Comparison of ENCODE assay signal across 7 mouse cellular contexts in the genomic region with DNA sequence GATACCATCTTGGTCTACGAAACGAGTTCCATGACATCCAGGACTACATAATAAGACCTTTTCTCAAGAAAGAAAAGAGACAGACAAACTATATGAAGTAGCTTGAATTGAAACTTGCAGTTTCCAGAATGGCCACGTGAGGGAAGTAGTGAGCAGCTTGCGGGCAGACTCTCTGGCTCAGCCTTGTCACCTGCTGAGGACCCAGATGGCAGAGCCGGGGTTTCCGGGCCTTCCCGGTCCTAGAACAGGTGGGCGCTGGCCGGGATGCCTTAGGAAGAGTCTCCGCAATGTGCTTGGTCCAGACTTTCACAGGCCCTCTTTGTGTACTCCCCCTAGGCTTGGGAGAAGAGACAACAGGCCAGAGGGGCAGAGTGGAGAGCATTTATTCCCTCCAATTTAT. TPM values are rescaled to one million over a fixed set of nuclear protein-coding genes. Genes with fewer than 3 reads are reported as not detected.
A peak's percentile ranks its signal among the peaks of the same experiment; 100 is the strongest.
DNase-seq lines count a peak whose midpoint lies in the region; ATAC-seq and TF ChIP-seq lines count a peak whose summit lies in the region.

No protein-coding gene starts in this region.

- peak; percentile 96 for TF ChIP-seq CTCF in E14TG2a.4 (conservative IDR thresholded peaks at IDR 0.05; ENCODE audit: low read length)
- peak; percentile 83 for TF ChIP-seq CTCF in heart, postnatal 0 days (IDR thresholded peaks at IDR 0.05; ENCODE audit: low read depth)
- peak; percentile 97 for TF ChIP-seq CTCF in layer of hippocampus, adult 2 months (conservative IDR thresholded peaks at IDR 0.05)

- ATAC-seq in activated CD4-positive, CD25-positive, alpha-beta regulatory T cell, adult 4 months: peak; percentile 66
- ATAC-seq in common myeloid progenitor, adult 5-6 weeks (replicated peaks; ENCODE audit: low read depth, poor library complexity, severe bottlenecking): peak; percentile 74
- peak; percentile 36; the same call in 1 of the 2 replicates for ATAC-seq in heart, postnatal 0 days (ENCODE audit: insufficient read depth, low read depth)

- no peaks in the 10 kb centered on the region for H3K36me3 ChIP-seq in E14TG2a.4 (ENCODE audit: insufficient read depth, low read length)
- H3K36me3 ChIP-seq in heart, postnatal 0 days (replicated peaks; ENCODE audit: control insufficient read depth, insufficient read depth, low read length): no peaks in the 10 kb centered on the region

- peaks cover 38% of the 10 kb centered on the region for H3K27me3 ChIP-seq in E14TG2a.4 (ENCODE audit: insufficient read depth, low read length)
- H3K27me3 ChIP-seq in heart, postnatal 0 days (ENCODE audit: control insufficient read depth, insufficient read depth, low read length): peaks cover 35% of the 10 kb centered on the region

- no peak for DNase-seq in heart, postnatal 0 days (ENCODE audit: low spot score)
- peak; percentile 30 to 77 for DNase-seq in layer of hippocampus, adult 2 months (ENCODE audit: low spot score in 2 of 2)
- DNase-seq in mesoderm, embryonic 11.5 days (ENCODE audit: low read depth, low spot score): peak; percentile 78
- DNase-seq in skeletal muscle tissue, adult 2 months (ENCODE audit: low read depth, low spot score): peak; percentile 23

- H3K9ac ChIP-seq in heart, postnatal 0 days (replicated peaks; ENCODE audit: low read depth, low read length): no peak overlapping the region

- TF ChIP-seq EP300 in heart, postnatal 0 days (IDR thresholded peaks at IDR 0.05; ENCODE audit: low read depth): no peak

- H3K4me1 ChIP-seq in E14TG2a.4 (replicated peaks; ENCODE audit: low read depth, low read length): peaks cover 11% of the 10 kb centered on the region
- H3K4me1 ChIP-seq in heart, postnatal 0 days (ENCODE audit: control insufficient read depth, insufficient read depth): 0 out of 2 replicates have a peak, but pooled peaks cover 5% of the 10 kb centered on the region

- H3K9me3 ChIP-seq in E14TG2a.4 (ENCODE audit: low read length): no peaks in the 10 kb centered on the region
- peaks cover 6% of the 10 kb centered on the region; the same call in 1 of the 2 replicates for H3K9me3 ChIP-seq in heart, postnatal 0 days (replicated peaks; ENCODE audit: control insufficient read depth, low read length)

- H3K4me3 ChIP-seq in E14TG2a.4 (replicated peaks; ENCODE audit: low read length): no peak overlapping the region
- H3K4me3 ChIP-seq in heart, postnatal 0 days (ENCODE audit: low read depth, low read length): no peak overlapping the region
- H3K4me3 ChIP-seq in layer of hippocampus, adult 2 months: no peak overlapping the region

- no peak overlapping the region for H3K4me2 ChIP-seq in heart, postnatal 0 days (ENCODE audit: low read depth, low read length)

- H3K27ac ChIP-seq in heart, postnatal 0 days (ENCODE audit: low read depth): no peak overlapping the region
- H3K27ac ChIP-seq in layer of hippocampus, adult 2 months: no peak overlapping the region

- 3% methylated on average over 10 of the region's 10 CpGs for WGBS in heart, postnatal 0 days

RNA-seq across cellular contexts. Expression of a gene that starts 3.7 kb away (rescaled TPM):
- polyA plus RNA-seq in activated CD4-positive, CD25-positive, alpha-beta regulatory T cell, adult 4 months (2017; shearing (Covaris generic)): under 1 TPM; 0.68 to 0.99 TPM
- total RNA-seq in common myeloid progenitor, adult 5-6 weeks (2017): 0.05 and 0.19 TPM in 2 replicates
- 0.04 TPM in 2 replicates for total RNA-seq in heart, postnatal 0 days (2014; rRNA removed; ENCODE audit: low replicate concordance)
- polyA plus RNA-seq in heart, postnatal 0 days (2015; fragmentation: Nextera tagmentation; extraction: Ambion mirVana): 0.05 and 0.10 TPM in 2 replicates
- 10 to 100 TPM; 25.9 to 30.0 TPM for total RNA-seq in layer of hippocampus, adult 2 months (2021)

RNA-seq across cellular contexts. Expression of a gene that starts 19.6 kb away (rescaled TPM):
- polyA plus RNA-seq in activated CD4-positive, CD25-positive, alpha-beta regulatory T cell, adult 4 months (2017; shearing (Covaris generic)): 10 to 100 TPM; 55.0 to 70.3 TPM
- total RNA-seq in common myeloid progenitor, adult 5-6 weeks (2017): 51.2 and 73.2 TPM in 2 replicates
- 165 and 174 TPM in 2 replicates for total RNA-seq in heart, postnatal 0 days (2014; rRNA removed; ENCODE audit: low replicate concordance)
- 84.4 and 91.1 TPM in 2 replicates for polyA plus RNA-seq in heart, postnatal 0 days (2015; fragmentation: Nextera tagmentation; extraction: Ambion mirVana)
- total RNA-seq in layer of hippocampus, adult 2 months (2021): 10 to 100 TPM; 46.4 to 47.1 TPM

Comparison
In these comparisons a context has a peak if more than half of its experiments do, and no peak if none do; other contexts are left out.
1. RNA of a gene that starts 3.7 kb away (total RNA-seq): 25.9 to 30.0 TPM in layer of hippocampus, adult 2 months; 0.05 to 0.19 TPM in common myeloid progenitor, adult 5-6 weeks and 0.04 TPM in heart, postnatal 0 days; every median in the first group is over 10 times any median in the second.
2. Peak in every context shown above with its lines, with median percentiles within 50 percentile points of each other: CTCF ChIP-seq and ATAC-seq.